In genomic region chr13:64865397-64865796, GRCm38 (mm10) we compare ENCODE assay signal across 47 mouse cellular contexts. TPM values are rescaled to one million over a fixed set of nuclear protein-coding genes. Genes with fewer than 3 reads are reported as not detected.
"Had no signal": no experiment of that assay in that cellular context is flagged by ENCODE, and none has a peak within 500 bp of the region (broad histone marks: within the 10 kb centered on the region; RNA-seq: fewer than 3 reads in every experiment).

No protein-coding gene starts in this region.

- DNase-seq: left cerebral cortex, postnatal 4 days; liver; liver, embryonic 13.5 days; liver, postnatal 0 days; lung, adult 18-20 months; lung, adult 2 months; lung, embryonic 14.5 days; lung, postnatal 10 days; lung, postnatal 14 days; lung, postnatal 36 days; lung, postnatal 4 days; midbrain, embryonic 14.5 days had no signal

- H3K27ac ChIP-seq: limb, embryonic 10.5 days; limb, embryonic 12.5 days; limb, embryonic 13.5 days; limb, embryonic 15.5 days; liver, embryonic 12.5 days; liver, embryonic 13.5 days; liver, embryonic 14.5 days; liver, embryonic 15.5 days; lung, embryonic 15.5 days; macrophage; midbrain, embryonic 10.5 days; midbrain, embryonic 12.5 days; midbrain, embryonic 13.5 days; midbrain, embryonic 15.5 days; neural tube, embryonic 12.5 days had no signal

- ATAC-seq: liver, embryonic 12.5 days; liver, postnatal 0 days; lung, postnatal 0 days; midbrain, embryonic 13.5 days; midbrain, embryonic 15.5 days; midbrain, embryonic 16.5 days had no signal

- H3K4me3 ChIP-seq: limb, embryonic 10.5 days; limb, embryonic 12.5 days; limb, embryonic 13.5 days; limb, embryonic 15.5 days; liver, embryonic 12.5 days; liver, embryonic 13.5 days; liver, embryonic 15.5 days; lung, embryonic 15.5 days; megakaryocyte, embryonic 14.5 days; midbrain, embryonic 10.5 days; midbrain, embryonic 12.5 days; midbrain, embryonic 13.5 days; midbrain, embryonic 15.5 days; myocyte; neural tube, embryonic 12.5 days had no signal

- H3K4me1 ChIP-seq: limb, embryonic 10.5 days; limb, embryonic 12.5 days; limb, embryonic 13.5 days; limb, embryonic 15.5 days; liver, embryonic 12.5 days; liver, embryonic 13.5 days; liver, embryonic 15.5 days; lung, embryonic 15.5 days; megakaryocyte, embryonic 14.5 days; midbrain, embryonic 10.5 days; midbrain, embryonic 12.5 days; midbrain, embryonic 13.5 days; midbrain, embryonic 15.5 days; neural tube, embryonic 12.5 days had no signal

- H3K9ac ChIP-seq: limb, embryonic 12.5 days; limb, embryonic 13.5 days; limb, embryonic 15.5 days; liver, embryonic 12.5 days; liver, embryonic 13.5 days; liver, embryonic 14.5 days; liver, embryonic 15.5 days; liver, postnatal 0 days; lung, embryonic 14.5 days; lung, embryonic 15.5 days; midbrain, embryonic 12.5 days; midbrain, embryonic 13.5 days; midbrain, embryonic 15.5 days; neural tube, embryonic 12.5 days had no signal

- H3K36me3 ChIP-seq: limb, embryonic 10.5 days; limb, embryonic 12.5 days; limb, embryonic 13.5 days; limb, embryonic 15.5 days; liver, embryonic 12.5 days; liver, embryonic 13.5 days; liver, embryonic 15.5 days; lung, embryonic 15.5 days; midbrain, embryonic 10.5 days; midbrain, embryonic 12.5 days; midbrain, embryonic 13.5 days; midbrain, embryonic 15.5 days; neural tube, embryonic 12.5 days had no signal

- H3K9me3 ChIP-seq: limb, embryonic 10.5 days; limb, embryonic 12.5 days; limb, embryonic 13.5 days; limb, embryonic 15.5 days; liver, embryonic 12.5 days; liver, embryonic 13.5 days; liver, embryonic 15.5 days; lung, embryonic 15.5 days; megakaryocyte, embryonic 14.5 days; midbrain, embryonic 10.5 days; midbrain, embryonic 12.5 days; midbrain, embryonic 13.5 days; midbrain, embryonic 15.5 days; neural tube, embryonic 12.5 days had no signal

- H3K27me3 ChIP-seq: limb, embryonic 12.5 days; limb, embryonic 13.5 days; limb, embryonic 15.5 days; liver, embryonic 12.5 days; liver, embryonic 13.5 days; liver, embryonic 15.5 days; lung, embryonic 15.5 days; megakaryocyte, embryonic 14.5 days; midbrain, embryonic 12.5 days; midbrain, embryonic 13.5 days; midbrain, embryonic 15.5 days; neural tube, embryonic 12.5 days had no signal

RNA-seq across cellular contexts. Expression of gene Cntnap3, which starts 38.4 kb away (rescaled TPM):
- total RNA-seq: liver, adult 2 months; megakaryocyte progenitor cell, adult 5-6 weeks; megakaryocyte, adult 5-6 weeks; megakaryocyte-erythroid progenitor cell, adult 5-6 weeks; monocyte, adult 5-6 weeks had no signal
- polyA plus RNA-seq: liver, embryonic 13.5 days; liver, embryonic 14.5 days; liver, embryonic 15.5 days; liver, embryonic 16.5 days; liver, postnatal 0 days; lung, adult 2 months; lung, embryonic 15.5 days; lung, postnatal 0 days; macrophage; midbrain, embryonic 10.5 days had no signal

RNA-seq across cellular contexts. Expression of gene Spata31, which starts 51.8 kb away (rescaled TPM):
- total RNA-seq: left cerebral cortex, postnatal 10 days; left cerebral cortex, postnatal 14 days; left cerebral cortex, postnatal 25 days; left cerebral cortex, postnatal 36 days; left cerebral cortex, postnatal 4 days; liver, adult 2 months; megakaryocyte progenitor cell, adult 5-6 weeks; megakaryocyte, adult 5-6 weeks; megakaryocyte-erythroid progenitor cell, adult 5-6 weeks; midbrain, postnatal 0 days had no signal
- polyA plus RNA-seq: limb, embryonic 10.5 days; limb, embryonic 11.5 days; limb, embryonic 12.5 days; limb, embryonic 13.5 days; limb, embryonic 14.5 days; limb, embryonic 15.5 days; liver, adult 2 months; liver, embryonic 11.5 days; liver, embryonic 12.5 days; liver, embryonic 13.5 days; liver, embryonic 14.5 days; liver, embryonic 15.5 days; liver, embryonic 16.5 days; liver, postnatal 0 days; lung, adult 2 months; lung, embryonic 14.5 days; lung, embryonic 15.5 days; lung, embryonic 16.5 days; lung, postnatal 0 days; macrophage; midbrain, embryonic 10.5 days; midbrain, embryonic 11.5 days; midbrain, embryonic 12.5 days; midbrain, embryonic 13.5 days; midbrain, embryonic 14.5 days; midbrain, embryonic 15.5 days; midbrain, embryonic 16.5 days; midbrain, postnatal 0 days; myocyte; neural tube, embryonic 11.5 days; neural tube, embryonic 12.5 days had no signal
